7 mouse cellular contexts compared by ENCODE assay signal in genomic region chr13:56615864-56616263, GRCm38 (mm10). TPM values are rescaled to one million over a fixed set of nuclear protein-coding genes. Genes with fewer than 3 reads are reported as not detected.
DNase-seq lines count a peak whose midpoint lies in the region.

No protein-coding gene starts in this region.

- peak; percentile 27 for DNase-seq in kidney, adult 9 months
- DNase-seq in kidney, adult 8-10 months: no peak
- DNase-seq in Muller cell, postnatal 12 days (ENCODE audit: inconsistent ontology term): peak; percentile 66
- DNase-seq in cerebellum, postnatal 14 days: peak; percentile 73 to 76
- DNase-seq in lung, postnatal 14 days: peak; percentile 37
- no peak for DNase-seq in T-cell, adult 2 months (ENCODE audit: low spot score)
- DNase-seq in adrenal gland, postnatal 10 days: no peak

RNA-seq across cellular contexts. Expression of gene Tgfbi, which starts 6.5 kb away (rescaled TPM):
- total RNA-seq in adrenal gland, postnatal 10 days (2021): 10 to 100 TPM; 52.0 to 57.7 TPM

Comparison
In these comparisons a context has a peak if more than half of its experiments do, and no peak if none do; other contexts are left out.
1. DNase-seq: peak in kidney, adult 9 months (single experiment), Muller cell, postnatal 12 days (single experiment), cerebellum, postnatal 14 days (2 of 2) and lung, postnatal 14 days (single experiment); none in kidney, adult 8-10 months (0 of 2), T-cell, adult 2 months (single experiment) and adrenal gland, postnatal 10 days (single experiment).